Mouse (Mus musculus) E14TG2a.4 (cell line): ENCODE measurements at regions not wholly inside any gene's neighbourhood (a gene's known extent, or its start where the extent isn't known, plus 50 kb on each side); places are given as distances from the start of the nearest gene placed in this dataset.

ENCODE experiments used
- CTCF ChIP-seq: conservative IDR thresholded peaks from 2 replicates; pipeline ENCODE4 v1.5.1; 2014; ENCODE audit warnings: low read length
- NANOG ChIP-seq: IDR thresholded peaks from 2 replicates; pipeline ENCODE4 v1.6.1; 2014; ENCODE audit warnings: borderline replicate concordance, low read length, mixed read lengths
- POU5F1 ChIP-seq: IDR thresholded peaks from 2 replicates; pipeline ENCODE4 v1.6.1; 2014; ENCODE audit warnings: low read length, borderline replicate concordance

GRCm38 (mm10) chr5:14309981-14310380 lies 204.7 kb upstream of the Pclo start:
- TF ChIP-seq CTCF: no peak
- TF ChIP-seq NANOG: no peak
- TF ChIP-seq POU5F1: no peak
